Mouse (Mus musculus): ENCODE data around the gene Nipa1.

- TF ChIP-seq CEBPB (IDR thresholded peaks at IDR 0.05; ENCODE audit: insufficient read depth, poor library complexity, severe bottlenecking) (no peak), POLR2A (IDR thresholded peaks at IDR 0.05; ENCODE audit: insufficient read length, low read depth) (no peak), TCF12 (IDR thresholded peaks at IDR 0.05; ENCODE audit: insufficient read depth, poor library complexity, severe bottlenecking) (no peak), POLR2AphosphoS2 (IDR thresholded peaks at IDR 0.05; ENCODE audit: insufficient read length, low read depth) (no peak), SRF (IDR thresholded peaks at IDR 0.05; ENCODE audit: control insufficient read depth, insufficient read length, low read depth) (no peak), E2F4 (IDR thresholded peaks at IDR 0.05; ENCODE audit: insufficient read depth) (no peak), MYOG (IDR thresholded peaks at IDR 0.05; ENCODE audit: control insufficient read depth in 1 of 3, insufficient read depth in 1 of 3, insufficient read length in 2 of 3, low read depth in 2 of 3) (no peak)
Measured at GRCm38 (mm10) chr7:56018446-56018971, 1.2 kb downstream of the Nipa1 start.

Measured in myocyte (in vitro differentiated cells).